Mouse (Mus musculus) hindbrain, embryonic 11.5 days (tissue): ENCODE results near the gene Olfr504. TPM values are rescaled to one million over a fixed set of nuclear protein-coding genes. Genes with fewer than 3 reads are reported as not detected.
"Not testable (repeated sequence)": the region's sequence is repeated elsewhere in the genome, so short reads cannot be mapped to it uniquely, and the experiment has no call there.

Experiments
- ATAC-seq: fragments of 200-750 bp; cut with Nextera tagmentation; 2 replicates; pipeline ENCODE4 v1.8.0; 2017; ENCODE audit warnings: mild to moderate bottlenecking, moderate TSS enrichment, moderate library complexity; ENCODE audit not compliant: low FRiP score
- DNase-seq: peaks from one replicate; pipeline ENCODE4 v3.0.0-alpha.2; 2015; ENCODE audit warnings: low spot score
- H3K27ac ChIP-seq: fragments of 300-500 bp; sonication (generic); 2 replicates; pipeline ENCODE4 v1.5.1; 2014; ENCODE audit warnings: mild to moderate bottlenecking, low read depth, low read length
- H3K27me3 ChIP-seq: fragments of 300-500 bp; sonication (generic); 2 replicates; pipeline ENCODE4 v1.6.1; 2014; ENCODE audit warnings: mild to moderate bottlenecking, low read length, moderate library complexity, mixed read lengths; ENCODE audit not compliant: control insufficient read depth, insufficient read depth
- H3K36me3 ChIP-seq: fragments of 300-500 bp; sonication (generic); 2 replicates; pipeline ENCODE4 v1.6.1; 2014; ENCODE audit warnings: mild to moderate bottlenecking, low read length, moderate library complexity, mixed read lengths; ENCODE audit not compliant: control insufficient read depth, insufficient read depth
- H3K4me1 ChIP-seq: fragments of 300-500 bp; sonication (generic); replicated peaks from 2 replicates; pipeline ENCODE4 v1.6.1; 2014; ENCODE audit warnings: low read length, mixed read lengths; ENCODE audit not compliant: control insufficient read depth, insufficient read depth
- H3K4me2 ChIP-seq: fragments of 300-500 bp; sonication (generic); replicated peaks from 2 replicates; pipeline ENCODE4 v1.6.1; 2014; ENCODE audit warnings: mild to moderate bottlenecking, low read depth, low read length
- H3K4me3 ChIP-seq: fragments of 300-500 bp; sonication (generic); 2 replicates; pipeline ENCODE4 v1.5.1; 2014; ENCODE audit warnings: low read depth, low read length
- H3K9ac ChIP-seq: fragments of 300-500 bp; sonication (generic); 2 replicates; pipeline ENCODE4 v1.6.1; 2014; ENCODE audit warnings: low read depth, low read length
- H3K9me3 ChIP-seq: fragments of 300-500 bp; sonication (generic); 2 replicates; pipeline ENCODE4 v1.6.1; 2016; ENCODE audit warnings: low read length; ENCODE audit not compliant: control insufficient read depth
- WGBS: fragments of 180-500 bp; shearing (Covaris S2); extraction: QIAGEN DNeasy Blood & Tissue Kit; methylation state at CpG from one replicate; pipeline ENCODE4 v1.1.7; 2014; 5-methylcytosine and 5-hydroxymethylcytosine counted together
- polyA plus RNA-seq: library from polyadenylated mRNA; unstranded; fragments of >200 nt; fragmentation: Nextera tagmentation; extraction: Ambion mirVana; gene quantifications from 2 replicates; pipeline ENCODE4 v1.2.1, GENCODE M21; 2014

Gene Olfr504
- not detected in 2 replicates for polyA plus RNA-seq

DNA sequence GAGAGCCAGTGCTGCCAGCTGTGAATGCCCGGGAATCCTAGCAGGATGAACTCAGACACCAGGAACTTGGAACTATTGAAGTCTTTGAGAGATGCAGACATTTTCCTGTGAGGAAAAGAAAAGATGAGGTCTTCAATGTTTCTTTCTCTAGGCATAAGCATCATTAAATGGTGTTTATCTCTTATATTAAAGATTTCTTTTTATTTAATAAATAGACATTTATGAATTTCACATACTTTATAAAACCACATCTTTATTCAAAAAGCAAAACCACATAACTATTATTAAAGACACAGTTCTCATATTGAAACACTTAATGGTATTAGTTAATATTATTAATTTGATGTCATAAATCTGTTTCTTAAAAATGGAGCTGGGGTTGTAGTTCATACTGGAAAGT lies at the start of gene Olfr504:
Olfr504 (minus strand) TSS at position 101 of the 400 bp plus-strand sequence.
- 83% methylated on average over 1 of the region's 1 CpGs for WGBS
- Histone ChIP-seq H3K27me3 (no peaks in the 10 kb centered on the region), H3K4me1 (no peaks in the 10 kb centered on the region), H3K4me3 (no peak within 1 kb of the TSS), H3K27ac (no peak within 1 kb of the TSS), H3K36me3 (no peaks in the 10 kb centered on the region), H3K9ac (no peak within 1 kb of the TSS), H3K9me3 (no peaks in the 10 kb centered on the region), H3K4me2 (no peak within 1 kb of the TSS)
- no peak for DNase-seq
- ATAC-seq: no peak

DNA sequence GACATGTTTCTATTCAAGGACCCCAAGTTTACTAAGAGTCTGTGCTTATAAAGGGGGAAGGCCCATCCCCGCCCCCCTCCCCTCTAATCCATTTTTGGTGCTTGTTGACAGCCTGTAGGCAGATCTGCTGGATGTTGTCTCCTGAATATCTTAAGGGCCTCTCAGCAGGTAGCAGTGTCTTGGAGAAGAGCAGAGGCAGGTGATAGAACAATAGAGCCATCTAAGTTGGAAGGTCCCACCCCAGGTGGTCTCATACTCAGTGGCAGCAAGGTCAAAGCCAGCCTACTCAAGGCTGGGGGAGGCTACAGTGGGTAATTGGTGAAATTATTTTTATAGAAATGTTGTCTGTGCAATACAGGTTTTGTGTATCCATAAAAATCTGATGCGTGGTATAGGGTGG lies 48.5 kb upstream of the Olfr504 start:
- 94% methylated on average over 2 of the region's 2 CpGs for WGBS
- Histone ChIP-seq H3K36me3 (no peaks in the 10 kb centered on the region), H3K4me3 (no peak overlapping the region), H3K9ac (no peak overlapping the region), H3K9me3 (no peaks in the 10 kb centered on the region), H3K27ac (no peak overlapping the region), H3K4me1 (no peaks in the 10 kb centered on the region), H3K4me2 (no peak overlapping the region), H3K27me3 (no peaks in the 10 kb centered on the region)
- ATAC-seq (no peak), DNase-seq (no peak)

DNA sequence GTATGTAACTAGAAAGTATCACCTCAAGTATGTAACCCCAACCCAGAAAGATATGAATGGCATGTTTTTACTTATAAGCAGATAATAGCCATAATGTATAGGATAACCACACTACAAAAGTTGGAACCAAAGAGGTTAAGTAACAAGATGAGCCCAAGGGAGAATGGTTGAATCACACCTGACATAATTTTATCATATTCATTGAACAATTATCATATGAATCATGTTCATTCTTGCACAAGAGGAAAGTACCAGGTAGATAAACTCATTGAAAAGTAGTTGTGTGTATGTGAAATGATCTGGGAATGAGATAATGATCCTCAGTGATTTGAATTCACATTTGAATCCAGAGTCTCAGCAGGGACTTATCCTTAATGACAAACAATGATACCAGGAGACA lies 44.9 kb upstream of the Olfr504 start, which contains the start of gene Olfr506:
Olfr506 (plus strand) TSS at position 301 of the 400 bp plus-strand sequence.
- no peaks in the 10 kb centered on the region for H3K9me3 ChIP-seq
- DNase-seq: no peak
- no peak within 1 kb of the TSS for H3K27ac ChIP-seq
- no peak within 1 kb of the TSS for H3K4me3 ChIP-seq
- H3K9ac ChIP-seq: no peak within 1 kb of the TSS
- no peaks in the 10 kb centered on the region for H3K36me3 ChIP-seq
- H3K4me2 ChIP-seq: no peak within 1 kb of the TSS
- H3K4me1 ChIP-seq: no peaks in the 10 kb centered on the region
- ATAC-seq: no peak
- H3K27me3 ChIP-seq: no peaks in the 10 kb centered on the region

DNA sequence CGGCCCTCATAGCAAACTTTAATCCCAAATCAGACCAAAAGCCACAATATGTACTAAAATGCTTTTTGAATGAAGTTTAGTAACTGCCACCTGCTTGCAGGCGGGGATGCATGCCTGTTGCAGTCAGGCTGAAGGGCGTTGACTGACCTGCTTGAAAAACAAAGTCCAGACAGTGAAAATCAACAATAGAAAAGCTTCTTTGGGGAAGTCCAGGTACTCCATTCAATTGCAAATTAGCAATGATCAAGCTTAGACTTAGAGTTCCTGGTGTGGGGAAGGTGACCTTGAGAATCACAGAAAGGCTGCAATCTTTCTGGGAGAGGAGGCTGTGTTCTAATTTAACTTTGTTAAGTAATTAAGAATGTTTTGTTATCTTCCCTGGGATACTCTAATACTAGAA lies 36.3 kb upstream of the Olfr504 start:
- not testable (repeated sequence) for H3K9me3 ChIP-seq, H3K27me3 ChIP-seq, DNase-seq, ATAC-seq, H3K4me1 ChIP-seq, H3K4me2 ChIP-seq, H3K9ac ChIP-seq, H3K27ac ChIP-seq, H3K4me3 ChIP-seq, H3K36me3 ChIP-seq
- WGBS: 82% methylated on average over 3 of the region's 3 CpGs

DNA sequence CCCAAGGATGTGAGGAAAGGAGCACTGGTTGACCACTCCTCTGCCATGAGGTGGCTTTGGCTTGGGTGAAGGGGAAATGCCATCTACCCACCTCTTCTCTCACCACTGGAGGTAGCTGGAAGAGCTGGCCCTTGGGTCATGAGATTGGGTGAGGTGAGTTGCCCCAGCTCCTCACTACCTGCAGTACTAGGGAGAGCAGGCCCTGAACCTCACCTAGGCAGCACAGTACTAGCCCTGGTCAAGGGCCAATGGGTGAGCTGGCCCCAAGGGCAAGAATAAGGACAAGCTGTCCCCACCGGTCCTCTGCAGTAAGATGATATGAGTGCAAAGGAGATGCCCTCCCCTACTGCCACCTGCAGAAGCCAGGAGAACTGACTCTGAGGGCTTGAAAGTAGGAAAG lies 24.2 kb upstream of the Olfr504 start:
- ATAC-seq: no peak
- WGBS: 93% methylated on average over 1 of the region's 1 CpGs

DNA sequence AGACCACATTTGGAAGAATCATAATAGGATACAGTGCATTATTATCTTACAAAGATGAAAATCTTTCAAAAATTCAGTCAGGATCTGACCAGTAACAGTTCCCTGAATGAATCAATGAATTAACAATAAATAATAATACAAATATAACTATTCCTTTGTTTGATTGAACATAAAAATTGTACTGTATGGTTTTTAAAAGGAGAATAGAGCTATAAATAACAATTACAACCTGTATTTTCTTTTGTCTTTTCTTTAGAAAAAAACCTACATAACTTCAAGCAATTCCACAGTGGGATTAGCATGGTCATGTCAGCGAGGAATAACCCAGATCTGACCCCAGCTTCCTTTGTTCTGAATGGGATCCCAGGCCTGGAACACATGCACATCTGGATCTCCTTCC lies 21.4 kb downstream of the Olfr504 start, which contains the start of gene Olfr503:
Olfr503 (plus strand) TSS at position 301 of the 400 bp plus-strand sequence.
- 47% methylated on average over 1 of the region's 1 CpGs for WGBS
- not testable (repeated sequence) for H3K27ac ChIP-seq

More for the DNA sequence above, 24.2 kb upstream of the Olfr504 start:
- Histone ChIP-seq H3K9ac (no peak overlapping the region), H3K36me3 (no peaks in the 10 kb centered on the region), H3K9me3 (no peaks in the 10 kb centered on the region), H3K4me1 (no peaks in the 10 kb centered on the region), H3K4me3 (no peak overlapping the region), H3K27ac (no peak overlapping the region), H3K4me2 (no peak overlapping the region), H3K27me3 (no peaks in the 10 kb centered on the region)
- no peak for DNase-seq

DNA sequence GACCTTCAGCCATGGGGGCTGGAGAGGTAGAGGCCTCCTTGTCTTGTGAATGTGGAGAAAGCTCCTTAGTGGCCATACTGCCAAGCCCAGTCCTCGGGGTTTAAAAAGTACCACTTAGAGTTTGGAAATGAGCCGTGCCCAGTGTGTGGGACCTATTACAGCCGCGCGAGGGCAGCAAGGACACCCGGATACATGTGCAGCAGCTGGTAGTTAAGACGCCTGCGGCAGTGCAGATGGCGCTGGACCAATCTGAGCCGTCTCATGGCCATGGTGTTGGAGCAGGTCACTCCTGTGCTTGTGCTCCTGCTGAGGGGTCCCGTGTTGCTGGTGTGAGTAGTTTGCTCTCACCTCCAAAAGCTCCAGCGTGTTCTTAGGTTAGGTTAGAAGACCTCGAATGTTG lies 23.2 kb downstream of the Olfr504 start:
- Histone ChIP-seq H3K4me2 (no peak overlapping the region), H3K4me3 (no peak overlapping the region), H3K27me3 (no peaks in the 10 kb centered on the region), H3K9me3 (no peaks in the 10 kb centered on the region), H3K4me1 (no peaks in the 10 kb centered on the region), H3K9ac (no peak overlapping the region), H3K36me3 (no peaks in the 10 kb centered on the region), H3K27ac (no peak overlapping the region)
- DNase-seq (no peak), ATAC-seq (no peak)
- WGBS: 79% methylated on average over 13 of the region's 13 CpGs

More for the DNA sequence above, 21.4 kb downstream of the Olfr504 start, which contains the start of gene Olfr503:
- H3K4me2 ChIP-seq, H3K9me3 ChIP-seq, H3K27me3 ChIP-seq, H3K4me3 ChIP-seq, ATAC-seq, H3K4me1 ChIP-seq, H3K9ac ChIP-seq, H3K36me3 ChIP-seq, DNase-seq: not testable (repeated sequence)

DNA sequence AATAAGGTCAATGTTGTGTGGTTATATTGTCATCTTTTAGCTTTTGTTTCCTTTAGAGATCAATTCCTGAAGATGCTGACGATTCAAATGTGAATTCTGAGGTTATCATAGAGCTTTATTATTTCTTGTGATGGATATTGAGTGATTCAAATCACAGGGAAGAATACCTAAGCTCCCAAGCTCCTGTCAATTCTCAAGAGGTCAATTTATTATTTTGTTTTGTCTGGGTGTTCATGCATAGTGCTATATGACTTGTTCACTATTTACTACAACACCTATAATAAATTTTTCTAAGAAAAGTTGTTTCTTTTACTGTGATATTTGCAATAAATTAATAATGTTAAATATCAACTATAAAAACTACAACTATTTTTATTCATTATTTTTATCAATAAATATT lies 40.6 kb downstream of the Olfr504 start, which contains the start of gene Olfr502:
Olfr502 (minus strand) TSS at position 101 of the 400 bp plus-strand sequence.
- Histone ChIP-seq H3K4me1 (no peaks in the 10 kb centered on the region), H3K9ac (no peak within 1 kb of the TSS), H3K27me3 (no peaks in the 10 kb centered on the region), H3K27ac (no peak within 1 kb of the TSS), H3K36me3 (no peaks in the 10 kb centered on the region), H3K9me3 (no peaks in the 10 kb centered on the region), H3K4me3 (no peak within 1 kb of the TSS), H3K4me2 (no peak within 1 kb of the TSS)
- no peak for DNase-seq
- no peak for ATAC-seq
- WGBS: 85% methylated on average over 1 of the region's 1 CpGs
